Mouse (Mus musculus) left cerebral cortex, postnatal 36 days (tissue): ENCODE measurements around the gene Ms4a4b. TPM values are rescaled to one million over a fixed set of nuclear protein-coding genes. Genes with fewer than 3 reads are reported as not detected.
"Not testable (repeated sequence)": the region's sequence is repeated elsewhere in the genome, so short reads cannot be mapped to it uniquely, and the experiment has no call there.

ENCODE experiments used
- DNase-seq, 2 experiments: peaks; one replicate each; pipeline ENCODE4 v3.0.0; 2021 to 2022; ENCODE audit warnings: low spot score in 2 of 2, mixed read lengths in 1 of 2
- intact Hi-C: fragments of 180-260 bp; cut with DNase I; formaldehyde crosslinking; loops from one replicate; pipeline ENCODE4 v1.15.1; 2025
- total RNA-seq, 2 experiments: library from RNA; stranded (reverse); gene quantifications; 2 replicates each; pipeline ENCODE4 v1.2.3; 2021

Gene Ms4a4b
- total RNA-seq, result not detected

DNA sequence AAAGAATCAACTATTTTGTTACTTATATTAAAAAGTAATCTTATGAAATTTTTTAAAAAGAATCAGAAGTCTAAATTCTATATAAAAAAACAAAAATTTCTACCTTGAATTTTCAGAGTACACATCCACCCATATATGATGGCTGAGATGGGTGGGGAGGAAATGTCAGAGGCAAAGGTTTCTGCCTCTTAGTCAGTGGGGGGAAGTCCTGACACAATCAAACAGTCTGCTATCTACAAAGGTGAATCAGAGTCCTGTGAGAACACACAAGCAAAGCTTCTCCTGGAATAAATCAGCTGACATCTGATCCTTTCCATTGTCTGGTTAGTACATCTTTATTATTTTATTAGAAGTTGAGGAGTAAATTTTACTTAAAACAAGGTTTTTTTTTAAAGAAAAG, at the start of gene Ms4a4b:
TSS of gene Ms4a4b (plus strand) at position 216 of the 400 bp plus-strand sequence.
- intact Hi-C loops, result no loop called here
- no peak for DNase-seq

DNA sequence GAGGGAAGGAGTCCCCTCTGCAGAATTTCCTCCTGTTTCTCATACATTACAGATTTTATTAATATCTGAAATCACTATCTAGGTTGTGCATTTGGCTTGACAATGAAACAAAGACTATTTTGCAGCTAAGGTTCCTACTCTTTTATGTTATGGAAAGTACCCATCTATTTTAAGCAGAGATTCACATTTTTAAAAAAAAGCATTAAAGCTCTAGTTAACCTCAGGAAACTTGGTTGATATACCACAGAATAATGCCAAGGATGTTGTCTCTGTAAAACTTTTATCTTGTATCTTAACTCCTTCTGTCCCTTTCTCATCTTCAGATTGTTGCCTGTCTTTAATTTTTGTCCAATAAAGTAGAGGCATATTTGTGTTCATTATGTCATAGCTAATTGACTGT, 47.6 kb upstream of the Ms4a4b start:
- intact Hi-C loops, result no loop called here
- no peak for DNase-seq

DNA sequence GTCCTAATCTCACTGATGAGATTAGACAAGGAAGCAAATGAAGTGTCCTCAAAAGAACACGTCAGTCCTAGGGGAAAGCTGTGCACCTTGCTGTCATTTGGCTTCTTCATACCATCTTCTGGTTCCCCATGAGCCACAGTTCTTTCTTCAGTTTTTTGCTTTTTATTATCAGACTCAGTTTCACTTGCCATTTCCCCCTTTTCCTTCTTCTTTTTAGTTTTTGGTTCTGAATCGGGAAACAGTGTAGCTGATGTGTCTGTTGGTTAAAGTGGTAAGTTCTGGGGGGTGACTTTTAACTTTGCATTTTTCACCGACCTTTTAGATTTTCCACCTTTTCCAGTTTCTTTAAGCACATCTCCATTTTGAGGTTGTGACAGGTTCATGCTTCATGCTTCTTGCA, 38.8 kb upstream of the Ms4a4b start, which contains the start of gene Ms4a4c:
TSS of gene Ms4a4c (plus strand) at position 244 of the 400 bp plus-strand sequence.
- intact Hi-C loops, result no loop called here
- DNase-seq, result no peak

DNA sequence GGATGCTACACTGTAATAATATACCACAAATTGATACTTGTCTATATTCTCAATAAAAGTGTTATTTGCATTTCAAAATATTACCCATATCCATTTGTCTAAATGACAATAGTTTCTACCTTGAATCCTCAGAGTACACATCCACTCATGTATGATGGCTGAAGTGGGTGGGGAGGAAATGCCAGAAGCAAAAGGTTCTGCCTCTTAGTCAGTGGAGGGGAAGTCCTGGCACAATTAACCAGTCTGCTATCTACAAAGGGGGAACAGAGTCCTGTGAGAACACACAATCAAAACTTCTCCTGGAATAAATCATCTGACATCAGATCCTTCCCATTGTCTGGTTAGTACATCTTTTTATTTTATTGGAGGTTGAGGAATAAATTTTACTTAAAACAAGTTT, 35.9 kb upstream of the Ms4a4b start:
- no peak for DNase-seq
- intact Hi-C loops, result no loop called here

DNA sequence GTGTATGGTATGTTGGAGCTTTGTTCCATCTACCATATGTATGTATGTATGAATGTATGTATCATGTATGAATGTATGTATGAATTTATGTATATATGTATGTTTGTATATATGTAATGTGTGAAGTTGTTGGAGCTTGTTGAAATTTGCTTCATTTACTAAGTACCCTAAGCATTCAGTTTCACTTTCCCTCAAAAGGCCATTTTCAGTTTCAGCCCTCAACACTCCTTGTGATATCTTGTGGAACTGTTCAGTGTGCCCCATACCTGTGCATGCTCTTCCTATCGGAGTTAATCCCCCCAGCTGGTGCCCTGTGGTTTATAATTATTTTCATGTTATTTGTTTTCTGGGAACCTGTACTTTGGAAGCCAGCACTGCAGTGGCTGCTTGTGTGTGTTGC, 34.8 kb upstream of the Ms4a4b start:
- DNase-seq, result no peak
- intact Hi-C loops, result no loop called here

DNA sequence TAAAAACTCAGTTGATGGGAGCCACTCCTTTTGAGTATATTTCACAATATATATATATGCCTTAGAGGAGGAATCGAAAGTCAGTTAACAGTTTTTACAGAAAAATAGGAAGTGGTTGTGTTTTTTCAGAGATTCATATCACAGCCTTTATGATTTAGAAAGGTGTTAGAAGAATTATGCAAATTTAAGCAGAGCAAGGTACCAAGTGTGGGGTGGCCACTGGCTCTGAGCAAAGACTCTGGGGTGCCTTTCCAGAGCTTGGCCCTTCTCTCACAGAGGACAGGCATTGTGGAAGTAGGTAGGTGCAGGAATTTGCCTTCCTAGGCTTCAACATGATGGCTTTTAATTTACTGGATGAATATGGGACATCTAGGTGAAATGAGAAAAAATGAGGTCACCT, 31.7 kb upstream of the Ms4a4b start:
- intact Hi-C loops, result no loop called here
- DNase-seq, result no peak

DNA sequence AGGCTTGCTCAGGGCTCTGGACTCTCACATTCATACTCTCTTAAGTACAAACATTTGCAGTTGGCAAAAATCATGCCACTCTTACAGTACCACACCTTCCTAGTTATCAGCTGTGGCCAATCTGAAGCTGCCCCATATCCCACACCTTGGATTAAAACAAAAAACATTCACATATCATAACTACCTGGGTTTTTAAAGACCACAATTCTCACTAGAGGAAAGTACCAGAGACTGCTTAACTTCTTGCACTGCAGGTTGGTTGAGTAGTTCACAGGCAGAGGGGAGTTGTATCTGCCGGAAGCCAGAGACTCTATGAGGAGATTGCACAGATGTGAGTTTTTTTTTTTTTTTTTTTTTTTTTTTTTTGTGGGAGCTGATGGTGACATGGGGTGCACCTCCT, 29.3 kb upstream of the Ms4a4b start:
- DNase-seq, result no peak
- intact Hi-C loops, result no loop called here

DNA sequence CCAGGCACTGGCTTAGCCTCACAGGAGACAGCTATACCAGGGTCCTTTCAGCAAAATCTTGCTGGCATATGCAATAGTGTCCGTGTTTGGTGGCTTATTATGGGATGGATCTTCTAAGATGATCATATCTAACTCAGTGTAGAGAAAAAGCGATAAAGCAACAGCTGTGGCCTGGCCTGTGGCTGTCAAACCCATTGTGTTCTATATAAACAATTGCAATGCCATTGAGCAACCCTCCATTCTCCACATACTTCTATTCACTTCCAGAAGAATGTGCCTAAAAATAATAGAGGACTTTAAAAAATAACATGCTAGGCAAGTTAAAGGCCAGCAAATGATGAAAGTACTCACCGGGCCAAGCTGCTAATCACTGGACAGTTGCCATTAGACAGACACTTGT, 27.8 kb upstream of the Ms4a4b start:
- intact Hi-C loops, result no loop called here
- DNase-seq, result no peak

DNA sequence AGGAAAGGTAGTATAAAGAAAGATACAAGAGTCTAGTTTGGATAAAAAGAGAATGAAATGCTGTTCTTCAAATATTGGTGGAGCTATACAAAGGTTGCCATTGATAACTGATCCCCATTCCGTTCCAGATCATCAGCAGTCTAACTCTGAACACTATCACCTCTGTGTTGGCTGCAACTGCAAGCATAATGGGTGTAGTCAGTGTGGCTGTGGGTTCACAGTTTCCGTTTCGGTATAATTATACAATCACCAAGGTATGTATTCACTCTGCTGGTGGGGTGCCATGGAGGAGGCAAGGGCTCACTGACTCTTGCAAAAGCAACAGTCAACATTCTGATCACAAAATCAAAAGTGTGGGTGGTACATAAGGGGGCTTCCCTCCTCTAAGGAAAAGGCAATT, 24.5 kb upstream of the Ms4a4b start:
- DNase-seq, intact Hi-C loops: not testable (repeated sequence)

DNA sequence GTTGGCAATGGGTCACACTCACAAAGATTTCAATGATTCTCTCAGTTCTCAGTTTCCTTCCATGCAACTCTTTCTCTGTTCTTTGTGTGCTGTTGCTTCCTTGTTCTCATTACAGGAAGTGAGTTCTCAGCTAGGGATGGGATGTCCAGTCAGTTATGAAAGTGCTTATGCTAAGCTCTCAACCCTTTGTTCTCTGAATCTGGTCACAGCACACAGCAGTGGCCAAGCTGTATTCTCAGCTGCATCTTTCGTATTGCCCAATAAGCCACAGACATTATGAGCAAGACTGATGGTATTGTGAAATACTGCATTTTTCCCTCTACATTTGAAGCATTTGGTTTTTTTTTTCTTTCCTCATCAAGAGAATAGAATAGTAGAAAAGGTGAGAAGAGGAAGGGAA, 12.1 kb upstream of the Ms4a4b start:
- DNase-seq, intact Hi-C loops: not testable (repeated sequence)

DNA sequence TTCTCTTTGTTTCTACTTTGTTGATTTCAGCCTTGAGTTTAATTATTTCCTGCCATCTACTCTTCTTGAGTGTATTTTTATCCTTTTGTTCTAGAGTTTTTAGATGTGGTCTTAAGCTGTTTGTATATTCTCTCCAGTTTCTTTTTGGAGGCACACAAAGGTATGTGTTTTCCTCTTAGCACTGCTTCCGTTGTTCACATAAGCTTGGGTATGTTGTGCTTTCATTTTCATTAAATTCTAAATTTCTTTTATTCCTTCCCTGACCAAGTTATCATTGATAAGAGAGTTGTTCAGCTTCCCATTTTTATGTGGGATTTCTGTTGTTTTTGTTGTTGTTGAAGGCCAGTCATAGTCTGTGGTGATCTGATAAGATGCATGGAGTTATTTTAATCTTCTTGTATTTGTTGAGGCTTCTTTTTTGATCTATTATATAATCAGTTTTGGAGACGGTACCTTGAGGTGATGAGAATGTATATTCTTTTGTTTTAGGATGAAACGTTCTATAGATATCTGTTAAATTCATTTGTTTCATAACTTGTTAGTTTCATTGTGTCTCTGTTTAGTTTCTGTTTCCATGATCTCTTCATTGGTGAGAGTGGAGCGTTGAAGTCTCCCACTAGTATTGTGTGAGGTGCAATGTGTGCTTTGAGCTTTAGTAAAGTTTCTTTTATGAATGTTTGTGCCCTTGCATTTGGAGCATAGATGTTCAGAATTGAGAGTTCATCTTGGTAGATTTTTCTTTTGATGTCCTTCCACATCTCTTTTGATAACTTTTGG, 8.1 kb upstream of the Ms4a4b start:
- intact Hi-C loops, result no loop called here
- DNase-seq, result no peak

DNA sequence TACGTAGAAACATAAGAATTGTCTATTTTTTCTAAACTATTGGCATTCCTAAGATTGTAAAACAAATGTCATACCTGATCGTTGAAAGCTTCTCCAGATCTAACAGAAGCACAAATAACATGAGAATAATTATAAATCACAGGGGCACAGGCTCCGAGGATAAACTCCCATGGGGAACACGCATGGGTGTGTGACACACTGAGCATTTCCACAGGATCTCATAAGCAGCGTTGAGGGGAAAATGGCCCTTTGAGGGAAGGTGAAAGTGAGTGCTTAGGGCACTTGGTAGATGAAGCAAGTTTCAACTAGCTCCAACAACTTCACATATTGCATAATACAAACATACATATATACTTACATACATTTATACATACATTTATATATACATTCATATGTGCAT, 611 bp downstream of the Ms4a4b start:
- intact Hi-C loops, result no loop called here

DNA sequence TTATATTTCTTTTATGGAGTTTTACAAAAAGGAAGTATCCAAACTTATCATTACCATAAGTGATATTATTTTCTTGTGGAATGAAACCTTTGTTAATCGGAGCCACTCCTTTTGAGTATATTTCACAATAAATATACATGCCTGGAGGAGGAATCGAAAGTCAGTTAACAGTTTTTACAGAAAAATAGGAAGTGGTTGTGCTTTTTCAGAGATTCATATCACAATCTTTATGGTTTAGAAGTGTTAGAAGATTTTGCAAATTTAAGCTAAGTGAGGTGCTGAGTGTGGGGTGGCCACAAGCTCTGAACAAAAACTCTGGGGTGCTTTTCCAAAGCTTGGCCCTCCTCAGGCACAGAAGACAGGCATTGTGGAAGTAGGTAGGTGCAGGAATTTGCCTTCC, 3.9 kb downstream of the Ms4a4b start:
- intact Hi-C loops, result no loop called here
- DNase-seq, result no peak

More for the DNA sequence above, 611 bp downstream of the Ms4a4b start:
- DNase-seq, result no peak

DNA sequence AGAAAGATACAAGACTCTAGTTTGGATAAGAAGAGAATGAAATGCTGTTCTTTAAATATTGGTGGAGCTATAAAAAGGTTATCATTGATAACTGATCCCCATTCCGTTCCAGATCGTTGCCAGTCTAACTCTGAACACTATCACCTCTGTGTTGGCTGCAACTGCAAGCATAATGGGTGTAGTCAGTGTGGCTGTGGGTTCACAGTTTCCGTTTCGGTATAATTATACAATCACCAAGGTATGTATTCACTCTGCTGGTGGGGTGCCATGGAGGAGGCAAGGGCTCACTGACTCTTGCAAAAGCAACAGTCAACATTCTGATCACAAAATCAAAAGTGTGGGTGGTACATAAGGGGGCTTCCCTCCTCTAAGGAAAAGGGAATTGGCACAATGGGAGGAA, 15.7 kb downstream of the Ms4a4b start:
- intact Hi-C loops, DNase-seq: not testable (repeated sequence)

DNA sequence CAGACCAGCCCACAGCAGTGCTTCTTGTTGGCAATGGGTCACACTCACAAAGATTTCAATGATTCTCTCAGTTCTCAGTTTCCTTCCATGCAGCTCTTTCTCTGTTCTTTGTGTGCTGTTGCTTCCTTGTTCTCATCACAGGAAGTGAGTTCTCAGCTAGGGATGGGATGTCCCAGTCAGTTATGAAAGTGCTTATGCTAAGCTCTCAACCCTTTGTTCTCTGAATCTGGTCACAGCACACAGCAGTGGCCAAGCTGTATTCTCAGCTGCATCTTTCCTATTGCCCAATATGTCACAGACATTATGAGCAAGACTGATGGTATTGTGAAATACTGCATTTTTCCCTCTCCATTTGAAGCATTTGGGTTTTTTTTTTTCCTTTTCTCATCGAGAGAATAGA, 21.4 kb downstream of the Ms4a4b start:
- DNase-seq, intact Hi-C loops: not testable (repeated sequence)

DNA sequence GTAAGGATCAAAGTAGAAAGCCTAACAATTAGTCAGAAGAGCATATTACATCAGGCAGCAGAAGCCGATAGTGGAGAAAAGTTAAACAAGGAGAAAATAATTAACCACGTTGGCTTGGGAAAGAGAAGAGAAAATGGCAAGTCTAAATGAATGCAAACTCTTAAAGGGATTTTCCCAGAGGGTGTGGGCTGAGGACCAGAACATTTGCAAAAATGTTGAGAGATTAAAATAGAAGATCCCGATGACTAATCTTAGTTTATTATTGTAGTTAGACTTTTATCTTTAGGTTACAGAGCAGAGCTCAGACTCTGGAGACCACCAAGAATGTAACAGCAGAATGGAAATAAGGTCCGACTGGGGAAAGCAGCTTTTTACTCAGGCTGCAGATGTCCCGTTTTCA, 23.1 kb downstream of the Ms4a4b start:
- no peak for DNase-seq
- intact Hi-C loops, result no loop called here

DNA sequence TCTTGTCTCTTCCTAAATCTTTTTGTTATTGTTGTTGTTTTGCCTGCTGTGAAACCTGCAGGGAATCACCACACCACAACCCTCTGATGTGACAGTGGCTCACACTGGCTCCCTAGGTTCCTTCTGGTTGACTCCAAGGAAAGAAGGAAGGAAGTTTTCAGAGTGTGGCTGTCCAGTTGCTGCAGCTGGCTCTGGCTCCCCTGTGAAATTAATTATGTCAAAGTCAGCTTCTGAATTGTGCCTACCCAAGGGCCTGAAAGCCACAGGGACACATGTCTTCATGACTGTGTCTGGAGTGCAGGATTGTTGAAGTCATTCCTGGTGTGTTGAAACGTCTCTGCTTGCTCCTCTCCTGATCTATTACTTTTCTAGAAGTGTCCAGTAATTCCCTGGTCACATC, 25.0 kb downstream of the Ms4a4b start:
- intact Hi-C loops, DNase-seq: not testable (repeated sequence)

DNA sequence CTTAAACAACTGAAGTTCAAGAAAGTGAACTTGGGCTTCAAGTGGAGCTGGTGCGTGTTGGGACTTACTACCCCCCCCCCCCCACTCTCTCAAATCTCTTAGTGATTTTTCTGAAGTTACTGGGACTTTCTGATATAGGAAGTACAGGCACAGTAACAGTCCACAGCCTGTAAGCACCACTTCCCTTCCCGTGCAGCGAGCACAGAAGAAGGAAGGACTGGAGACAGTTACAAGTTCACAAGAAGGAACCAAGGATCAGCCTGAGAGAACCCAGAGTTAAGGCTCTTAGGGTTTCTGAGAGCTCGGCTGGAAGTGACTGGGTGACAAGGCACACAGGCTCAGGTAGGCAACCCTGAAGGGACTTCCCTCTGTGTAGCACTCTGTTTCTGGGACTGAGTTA, 25.9 kb downstream of the Ms4a4b start, which contains the start of gene Ms4a6c:
TSS of gene Ms4a6c (plus strand) at position 152 of the 400 bp plus-strand sequence.
- intact Hi-C loops, DNase-seq: not testable (repeated sequence)

DNA sequence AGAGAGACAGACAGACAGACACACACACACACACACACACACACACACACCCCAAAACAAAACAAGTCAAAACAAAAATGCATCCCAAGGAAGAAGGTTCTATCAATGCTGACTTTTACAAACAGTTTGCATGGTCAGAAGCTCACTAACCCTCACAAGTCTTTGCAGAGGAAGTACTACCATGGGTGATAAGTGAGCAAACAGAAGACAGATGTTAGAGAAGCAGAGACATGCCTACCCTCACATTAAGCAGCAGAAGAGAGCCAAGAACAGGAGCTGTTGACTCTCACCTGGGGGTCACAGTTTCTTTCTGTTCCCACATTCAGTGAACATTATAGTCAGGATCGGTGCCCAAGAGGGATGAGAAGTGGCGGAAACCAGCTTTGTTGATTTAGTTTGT, 36.4 kb downstream of the Ms4a4b start:
- intact Hi-C loops, result no loop called here
- DNase-seq, result no peak

DNA sequence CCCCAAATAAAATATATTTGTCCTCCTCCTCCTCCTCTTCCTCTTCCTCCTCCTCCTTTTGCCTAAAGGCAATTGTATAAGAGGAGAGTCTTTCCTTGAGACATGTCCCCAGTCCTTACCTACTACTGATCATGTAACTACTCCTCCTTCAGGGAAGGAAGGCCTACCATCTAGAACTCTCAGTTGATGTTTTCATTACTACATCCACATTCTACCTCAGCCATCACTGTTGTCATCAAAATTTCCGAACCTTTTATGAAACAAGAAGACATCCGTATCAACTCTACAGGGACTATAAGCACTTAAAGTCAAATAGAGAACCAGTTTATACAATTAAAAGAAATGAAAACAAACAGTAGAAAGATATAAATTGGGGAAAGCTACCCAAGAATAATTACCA, 39.3 kb downstream of the Ms4a4b start:
- no peak for DNase-seq
- intact Hi-C loops, result no loop called here

DNA sequence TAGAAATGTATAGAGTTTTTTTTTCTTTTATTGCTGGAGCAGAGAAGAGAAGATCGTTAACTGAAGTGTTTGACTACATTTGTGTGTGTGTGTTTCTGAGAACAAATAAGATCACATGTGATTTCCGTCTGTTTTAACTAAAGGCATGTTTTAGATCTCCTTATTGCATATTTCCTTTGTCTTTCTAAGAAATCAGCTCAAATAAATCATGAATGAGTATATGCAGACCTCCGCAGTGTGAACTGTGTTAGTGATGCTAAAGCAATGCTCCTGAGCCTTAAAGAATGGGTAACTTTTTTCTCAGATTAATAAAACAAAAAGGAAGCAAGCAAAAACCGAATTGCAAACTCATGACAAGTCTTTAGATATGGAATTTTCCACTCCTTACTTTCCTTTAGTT, 40.6 kb downstream of the Ms4a4b start:
- no peak for DNase-seq
- intact Hi-C loops, result no loop called here

DNA sequence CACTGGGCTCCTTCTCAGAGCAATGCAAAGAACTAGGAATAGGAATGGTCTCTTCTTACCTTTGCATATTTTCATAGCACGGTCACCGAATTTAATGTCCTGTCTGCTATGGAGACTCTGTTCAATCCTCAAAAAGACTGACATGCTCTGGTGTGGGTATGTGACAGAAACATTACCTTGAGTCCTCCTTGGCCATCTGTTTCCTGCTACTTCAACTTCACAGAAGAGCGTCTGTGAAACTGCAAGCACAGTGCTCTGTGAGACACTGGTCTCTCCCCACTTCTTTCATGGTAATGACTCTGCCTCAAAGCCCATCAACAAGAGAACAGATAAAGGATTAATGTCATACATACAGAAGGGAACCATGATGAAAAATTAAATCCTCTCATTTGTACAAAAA, 41.0 kb downstream of the Ms4a4b start:
- DNase-seq, result no peak
- intact Hi-C loops, result no loop called here
